Mouse (Mus musculus): ENCODE results near the gene Slc38a8.

DNA sequence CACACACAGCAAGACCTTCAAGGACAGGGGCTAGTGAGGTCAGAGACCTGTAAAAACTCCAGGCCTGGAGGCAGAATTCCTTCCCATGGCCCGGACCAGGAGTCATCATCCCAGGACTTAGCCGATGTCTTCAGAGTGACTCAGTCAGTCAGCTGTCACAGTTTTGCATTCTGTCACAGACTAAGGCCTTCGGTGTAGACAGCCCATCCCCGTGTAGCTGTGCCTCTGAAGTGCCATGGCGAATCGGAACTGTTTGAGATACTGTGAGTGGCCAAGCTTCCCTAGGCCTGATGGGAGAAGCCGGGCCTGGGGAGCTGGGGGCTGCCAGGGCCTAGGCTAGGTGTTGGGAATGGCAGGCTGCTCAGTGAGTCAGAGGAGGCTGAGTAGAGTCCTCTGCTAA is 70.8 kb downstream of the Slc38a8 start:
- TF ChIP-seq POLR2A (IDR thresholded peaks at IDR 0.05; ENCODE audit: control insufficient read depth in 1 of 2, insufficient read depth in 1 of 2, low read depth in 1 of 2, low read length in 2 of 2, poor library complexity in 1 of 2): no peak
- TF ChIP-seq GATA1 (IDR thresholded peaks at IDR 0.05; ENCODE audit: low read depth, low read length): no peak
- TF ChIP-seq MAFK (IDR thresholded peaks at IDR 0.05; ENCODE audit: borderline replicate concordance, low read depth, low read length): no peak
- no peak for TF ChIP-seq TCF12 (IDR thresholded peaks at IDR 0.05; ENCODE audit: low read depth, low read length)
- no peak for TF ChIP-seq ETS1 (IDR thresholded peaks at IDR 0.05; ENCODE audit: low read depth, low read length)
- no peak for TF ChIP-seq USF2 (IDR thresholded peaks at IDR 0.05; ENCODE audit: borderline replicate concordance in 1 of 2, insufficient read depth in 1 of 2, low read depth in 1 of 2, low read length in 2 of 2)
- TF ChIP-seq MAX (IDR thresholded peaks at IDR 0.05; ENCODE audit: low read length): no peak
- no peak for TF ChIP-seq CTCF (IDR thresholded peaks at IDR 0.05 in 2 of 3, conservative IDR thresholded peaks at IDR 0.05 in 1 of 3; ENCODE audit: control insufficient read depth in 1 of 3, insufficient read depth in 1 of 3, low read depth in 2 of 3, low read length in 3 of 3, poor library complexity in 1 of 3, severe bottlenecking in 1 of 3)
